Mouse (Mus musculus): ENCODE data around the gene Ece1. TPM values are rescaled to one million over a fixed set of nuclear protein-coding genes. Genes with fewer than 3 reads are reported as not detected.
"Not testable (repeated sequence)": the region's sequence is repeated elsewhere in the genome, so short reads cannot be mapped to it uniquely, and the experiment has no call there.

Ece1 gene
- total RNA-seq (2022) = 10 to 100 TPM; 47.2 to 63.1 (median 53.9) TPM

- peak; percentile 81 to 87 for DNase-seq (ENCODE audit: low spot score in 2 of 2)
Observed at GRCm38 (mm10) chr4:137862019-137862418, at the start of gene Ece1. Gene Ece1, plus strand, starts transcription at chr4:137862237.

DNA sequence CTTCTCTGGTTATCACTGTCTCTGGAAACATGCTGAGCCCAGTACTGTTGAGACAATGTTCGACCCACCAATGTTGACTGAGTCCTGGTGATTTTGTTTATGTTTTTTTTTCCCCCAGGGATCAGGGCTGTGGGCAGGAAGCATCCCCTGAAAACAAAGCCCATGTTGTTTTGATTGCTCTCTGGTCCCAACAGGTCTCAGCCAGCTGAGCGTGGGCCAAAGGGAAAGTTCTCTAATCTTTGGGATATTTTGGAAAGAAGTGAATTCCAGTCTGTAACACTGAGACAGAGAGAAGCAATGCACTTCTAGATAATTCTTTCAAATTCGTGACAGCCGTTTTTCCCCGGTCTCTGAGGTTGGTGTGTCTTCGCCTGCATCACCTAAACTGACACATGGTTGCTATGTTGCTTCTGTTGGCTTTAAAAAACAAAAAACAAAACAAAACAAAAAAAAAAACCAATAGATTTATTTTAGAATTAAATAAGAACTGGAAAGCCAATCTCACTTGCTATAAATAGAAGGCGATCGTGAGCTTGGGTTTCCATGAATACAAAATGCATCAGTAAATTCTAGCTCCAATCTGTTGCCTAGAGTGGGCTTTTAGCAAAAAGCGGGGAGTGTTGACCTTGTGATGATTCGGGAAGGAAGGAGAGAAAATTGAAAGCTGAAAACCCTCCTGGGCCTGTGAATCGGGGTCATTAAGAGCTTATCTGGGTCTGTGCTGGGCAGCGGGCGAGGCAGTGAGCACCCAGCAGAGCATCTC is 48.9 kb upstream of the Ece1 start:
- DNase-seq (ENCODE audit: low spot score in 2 of 2) = no peak

- no peak for DNase-seq (ENCODE audit: low spot score in 2 of 2)
Observed at GRCm38 (mm10) chr4:137814140-137814539, 47.9 kb upstream of the Ece1 start.

GRCm38 (mm10) chr4:137815473-137815872 is 46.6 kb upstream of the Ece1 start:
- no peak for DNase-seq (ENCODE audit: low spot score in 2 of 2)

GRCm38 (mm10) chr4:137816216-137816615 is 45.8 kb upstream of the Ece1 start:
- no peak for DNase-seq (ENCODE audit: low spot score in 2 of 2)

DNA sequence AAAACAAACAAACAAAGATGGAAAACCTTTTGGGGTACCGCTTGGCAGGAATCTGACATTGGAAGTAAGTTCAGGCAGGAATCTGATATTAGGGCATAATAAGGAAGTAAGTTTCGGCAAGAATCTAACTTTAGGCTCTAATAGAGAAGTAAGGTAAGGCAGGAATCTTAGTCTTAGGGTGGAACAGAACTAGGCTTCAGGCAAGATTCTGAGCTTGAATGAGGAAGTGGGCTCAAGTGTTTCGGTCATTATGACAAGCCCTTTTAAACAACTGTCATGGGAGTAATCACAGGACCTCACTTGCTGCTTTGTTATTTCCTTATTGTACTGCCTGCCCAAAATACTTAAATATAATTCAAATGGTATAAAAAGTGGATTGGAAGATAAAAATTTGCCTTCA is 43.7 kb upstream of the Ece1 start:
- DNase-seq (ENCODE audit: low spot score in 2 of 2) = no peak

- DNase-seq (ENCODE audit: low spot score in 2 of 2) = no peak
Observed at GRCm38 (mm10) chr4:137819487-137819886, 42.5 kb upstream of the Ece1 start.

DNA sequence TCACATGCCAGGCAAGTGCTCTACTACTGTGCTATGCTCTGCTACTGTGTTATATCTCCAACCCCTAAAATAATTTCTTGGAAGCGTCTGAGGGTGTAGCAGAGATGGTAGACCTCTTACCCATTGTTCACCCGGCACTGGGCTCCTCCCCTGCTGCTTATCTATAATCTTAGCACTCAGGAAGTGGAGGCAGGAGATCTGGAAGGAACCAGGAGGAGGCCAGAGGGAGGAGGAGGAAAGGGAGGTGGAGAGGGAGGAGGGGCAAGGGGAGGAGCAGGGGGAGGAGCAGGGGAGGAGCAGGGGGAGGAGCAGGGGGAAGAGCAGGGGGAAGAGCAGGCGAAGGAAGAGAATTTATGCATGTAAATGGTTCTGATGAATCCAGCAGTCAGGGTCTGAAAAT is 41.3 kb upstream of the Ece1 start:
- no peak for DNase-seq (ENCODE audit: low spot score in 2 of 2)

DNA sequence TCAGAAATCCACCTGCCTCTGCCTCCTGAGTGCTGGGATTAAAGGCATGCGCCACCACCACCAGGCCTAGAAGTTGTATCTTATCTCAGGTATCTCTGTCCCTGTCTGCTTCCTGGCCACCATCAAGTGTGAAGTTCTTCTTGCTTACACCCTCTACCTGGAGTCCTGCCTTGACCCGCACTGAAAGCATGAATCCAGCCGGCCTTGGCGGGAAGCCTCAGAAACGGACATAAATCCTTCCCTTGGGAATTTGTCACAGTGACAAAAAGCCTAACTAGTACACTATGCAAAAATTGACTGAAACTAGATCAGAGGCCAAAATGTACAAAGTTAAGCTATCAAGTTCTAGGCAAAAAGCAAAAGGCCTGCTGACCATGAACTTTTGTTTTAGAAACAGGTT is 39.5 kb upstream of the Ece1 start:
- DNase-seq (ENCODE audit: low spot score in 2 of 2) = no peak

DNA sequence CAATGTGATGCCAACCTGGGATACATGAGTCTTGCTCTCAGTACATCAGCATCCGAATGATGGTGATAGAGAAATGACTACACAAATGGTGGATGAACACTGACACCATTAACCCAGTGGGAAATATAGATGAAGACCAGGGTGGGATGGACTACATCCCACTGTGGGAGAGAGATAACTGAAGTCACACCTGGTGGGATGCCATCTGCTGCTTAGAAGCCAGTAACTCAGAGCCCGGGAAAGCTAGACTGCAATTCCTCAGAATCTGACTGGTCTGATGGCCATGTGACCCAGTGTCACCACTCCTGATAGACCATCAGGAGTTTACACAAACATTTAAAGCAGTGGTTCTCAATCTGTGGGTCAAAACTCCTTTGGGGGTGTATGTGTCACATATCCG is 38.5 kb upstream of the Ece1 start:
- no peak for DNase-seq (ENCODE audit: low spot score in 2 of 2)

- DNase-seq (ENCODE audit: low spot score in 2 of 2) = no peak
Observed at GRCm38 (mm10) chr4:137824881-137825280, 37.2 kb upstream of the Ece1 start.

- no peak for DNase-seq (ENCODE audit: low spot score in 2 of 2)
Observed at GRCm38 (mm10) chr4:137830380-137830779, 31.7 kb upstream of the Ece1 start.

DNA sequence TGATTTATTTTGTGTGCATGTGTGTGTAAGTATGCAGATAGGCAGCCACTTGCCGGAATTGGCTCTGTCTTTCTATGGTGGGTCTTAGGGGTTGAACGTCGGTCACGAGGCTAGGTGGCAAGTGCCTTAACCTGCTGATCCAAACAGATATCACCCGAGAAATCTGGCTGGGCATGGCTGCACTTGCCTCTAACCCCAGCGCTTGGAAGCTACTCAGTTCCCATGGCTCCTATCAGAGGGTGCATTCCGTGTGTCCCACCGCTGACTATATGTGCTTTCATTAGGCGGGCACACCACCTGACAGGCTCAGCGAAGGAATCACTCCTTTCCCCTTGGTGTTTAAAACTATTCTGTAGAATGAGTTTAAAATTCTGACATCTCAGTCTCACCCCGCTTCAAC is 30.4 kb upstream of the Ece1 start:
- no peak for DNase-seq (ENCODE audit: low spot score in 2 of 2)

DNA sequence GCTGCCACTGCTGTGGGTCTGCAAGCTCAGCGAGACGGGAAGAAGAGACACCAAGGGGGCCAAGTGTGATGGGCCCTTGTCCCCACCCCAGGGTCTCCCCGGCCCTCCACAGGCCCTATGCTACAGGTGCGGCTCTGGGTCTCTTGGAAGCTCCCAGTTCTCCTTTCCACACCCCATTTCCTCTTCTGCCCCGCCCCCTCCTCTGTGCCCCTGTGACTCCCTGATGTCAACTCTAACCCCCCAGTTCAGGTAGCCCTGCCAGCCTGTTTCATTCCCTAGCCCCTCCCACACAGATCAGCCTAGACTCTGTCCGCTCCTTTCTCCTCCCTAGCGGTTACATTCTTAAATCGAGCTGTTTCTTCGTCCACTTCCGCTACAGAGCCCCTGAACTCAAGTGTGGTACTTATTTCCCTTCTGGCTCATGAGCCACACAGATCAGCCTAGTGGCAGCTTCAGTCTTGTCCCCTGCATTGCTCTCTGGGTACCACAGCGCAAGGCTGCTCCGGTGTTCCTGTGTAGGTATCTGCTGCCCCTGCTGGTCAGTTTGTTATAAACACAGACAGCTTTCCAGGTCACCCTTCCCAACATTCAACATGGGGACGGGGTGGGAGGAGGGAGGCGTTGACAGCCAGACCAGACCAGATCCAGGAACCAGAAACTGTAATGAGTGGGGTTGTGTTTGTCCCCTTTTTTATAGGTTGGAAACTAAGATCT is 26.3 kb upstream of the Ece1 start:
- DNase-seq (ENCODE audit: low spot score in 2 of 2) = peak; percentile 71 to 82

DNA sequence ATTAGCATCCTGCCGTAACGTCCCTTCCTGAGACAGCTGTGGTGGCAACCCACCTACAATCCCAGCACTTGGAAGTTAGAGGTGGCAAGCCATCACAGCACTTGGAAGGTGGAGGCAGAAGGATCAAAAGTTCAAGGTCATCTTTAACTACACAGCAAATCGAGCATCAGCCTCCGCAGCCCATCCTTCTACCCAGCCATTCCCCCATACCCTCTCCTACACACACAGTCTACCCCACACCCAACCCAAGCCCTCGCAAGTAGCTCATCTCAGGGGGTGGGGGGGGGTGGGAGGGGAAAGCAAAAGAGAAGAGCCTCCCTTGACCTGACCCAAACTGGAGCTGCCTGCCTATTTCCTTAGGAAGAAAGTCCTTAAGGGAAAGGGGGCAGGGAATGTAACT is 25.3 kb upstream of the Ece1 start:
- no peak for DNase-seq (ENCODE audit: low spot score in 2 of 2)

- DNase-seq (ENCODE audit: low spot score in 2 of 2) = no peak
Observed at GRCm38 (mm10) chr4:137837792-137838191, 24.2 kb upstream of the Ece1 start.

GRCm38 (mm10) chr4:137838791-137839190 is 23.2 kb upstream of the Ece1 start:
- DNase-seq (ENCODE audit: low spot score in 2 of 2) = no peak

DNA sequence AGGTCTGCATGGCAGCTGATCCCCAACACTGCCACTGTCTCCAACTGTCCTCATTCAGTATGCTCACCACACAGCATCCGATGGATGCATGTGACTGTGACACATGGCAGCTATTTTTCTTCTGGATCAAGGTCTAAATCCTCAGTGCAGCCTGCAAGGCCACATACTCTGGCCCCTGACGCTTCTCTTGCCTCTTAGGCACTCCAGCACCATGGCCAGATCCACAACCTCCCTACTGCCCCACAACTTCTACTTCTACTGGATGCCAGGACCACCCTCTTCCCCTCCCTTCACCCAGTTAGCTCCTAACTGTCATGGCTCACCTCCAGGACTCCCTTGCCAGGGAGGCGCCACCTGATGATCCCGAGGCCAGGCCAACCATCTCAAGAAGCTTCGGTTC is 22.6 kb upstream of the Ece1 start:
- no peak for DNase-seq (ENCODE audit: low spot score in 2 of 2)

DNA sequence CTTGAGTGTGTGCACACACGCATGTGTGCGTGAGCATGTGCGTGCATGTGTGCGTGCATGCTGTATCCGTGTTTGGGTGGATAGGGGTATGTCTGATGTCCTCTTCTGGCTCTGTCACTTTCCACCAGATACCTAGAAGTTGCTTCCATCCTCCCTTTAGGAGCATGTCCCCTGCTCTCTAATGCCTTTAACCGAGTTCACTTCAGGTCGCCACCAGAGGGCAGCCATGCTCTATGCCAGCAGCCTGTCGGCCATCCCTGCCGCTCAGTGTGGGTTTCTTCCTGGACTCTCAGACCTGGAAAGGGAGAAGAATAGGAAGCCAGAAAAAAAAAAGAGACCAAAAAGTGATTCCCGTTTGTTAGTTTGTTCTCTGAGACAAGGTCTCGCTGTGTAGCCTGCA is 17.4 kb upstream of the Ece1 start:
- DNase-seq (ENCODE audit: low spot score in 2 of 2) = peak in 1 of 2 experiments; percentile 62

GRCm38 (mm10) chr4:137847651-137848050 is 14.4 kb upstream of the Ece1 start:
- not testable (repeated sequence) for DNase-seq (ENCODE audit: low spot score in 2 of 2)

DNA sequence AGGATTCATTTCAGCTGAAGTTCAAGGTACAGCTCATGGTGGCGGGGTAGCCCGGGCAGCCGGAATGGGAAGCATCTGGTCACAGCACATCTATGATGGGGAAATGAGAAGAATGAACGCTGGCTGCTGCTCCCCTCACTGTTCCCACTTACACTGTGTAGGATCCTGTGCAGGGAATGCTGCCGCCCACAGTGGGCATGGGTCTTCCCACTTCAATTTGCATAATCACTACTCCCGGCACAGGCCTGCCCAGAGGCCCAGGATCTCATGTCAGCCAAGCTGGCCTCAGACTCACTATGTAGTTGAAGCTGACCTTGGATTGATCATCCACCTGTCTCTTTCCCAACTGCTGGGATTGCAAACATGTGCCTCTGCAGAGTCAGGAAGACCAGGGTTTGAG is 11.9 kb upstream of the Ece1 start:
- DNase-seq (ENCODE audit: low spot score in 2 of 2) = no peak

- DNase-seq (ENCODE audit: low spot score in 2 of 2) = no peak
Observed at GRCm38 (mm10) chr4:137851484-137851883, 10.6 kb upstream of the Ece1 start.

DNA sequence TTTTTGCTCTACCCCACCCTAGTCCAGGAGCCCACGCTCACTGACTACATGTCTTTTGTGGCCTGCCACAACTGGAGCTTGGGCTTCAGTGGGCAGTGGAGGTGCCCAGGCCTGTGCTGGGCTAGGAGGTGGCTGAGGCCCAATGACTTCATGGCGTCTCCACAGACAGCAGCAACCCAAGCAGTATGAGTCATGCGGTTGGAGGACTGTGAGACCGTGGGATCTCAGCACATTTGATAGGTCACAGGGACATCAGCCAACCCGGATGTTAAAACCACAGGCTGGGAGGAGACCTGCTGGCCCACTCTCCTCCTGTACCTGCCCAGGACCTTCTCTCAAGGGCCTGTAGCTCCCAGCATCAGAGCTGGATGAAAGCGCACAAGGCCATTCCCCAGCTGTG is 8.2 kb upstream of the Ece1 start:
- DNase-seq (ENCODE audit: low spot score in 2 of 2) = no peak

Data from layer of hippocampus, adult 8-10 months (tissue).